Mouse (Mus musculus) forebrain, embryonic 16.5 days (tissue): ENCODE results near the gene Bst1. TPM values are rescaled to one million over a fixed set of nuclear protein-coding genes. Genes with fewer than 3 reads are reported as not detected.

ENCODE experiments used
- ATAC-seq: fragments of 200-750 bp; cut with Nextera tagmentation; 2 replicates; pipeline ENCODE4 v1.8.0; 2017; ENCODE audit warnings: mild to moderate bottlenecking, moderate library complexity
- H3K27ac ChIP-seq: fragments of 300-500 bp; sonication (generic); 2 replicates; pipeline ENCODE4 v1.5.1; 2014; ENCODE audit warnings: low read length, control low read depth
- H3K27me3 ChIP-seq: fragments of 300-500 bp; sonication (generic); replicated peaks from 2 replicates; pipeline ENCODE4 v1.6.1; 2014; ENCODE audit warnings: low read length; ENCODE audit not compliant: control insufficient read depth, insufficient read depth
- H3K36me3 ChIP-seq: fragments of 300-500 bp; sonication (generic); 2 replicates; pipeline ENCODE4 v1.6.1; 2014; ENCODE audit not compliant: control insufficient read depth, insufficient read depth
- H3K4me1 ChIP-seq: fragments of 300-500 bp; sonication (generic); replicated peaks from 2 replicates; pipeline ENCODE4 v1.6.1; 2014; ENCODE audit warnings: low read length; ENCODE audit not compliant: control insufficient read depth, insufficient read depth
- H3K4me2 ChIP-seq: fragments of 300-500 bp; sonication (generic); 2 replicates; pipeline ENCODE4 v1.6.1; 2014; ENCODE audit warnings: mild to moderate bottlenecking, low read length, control low read depth
- H3K4me3 ChIP-seq: fragments of 300-500 bp; sonication (generic); replicated peaks from 2 replicates; pipeline ENCODE4 v1.5.1; 2014; ENCODE audit warnings: mild to moderate bottlenecking, low read length, control low read depth
- H3K9ac ChIP-seq: fragments of 300-500 bp; sonication (generic); replicated peaks from 2 replicates; pipeline ENCODE4 v1.6.1; 2014; ENCODE audit warnings: low read depth, low read length, control low read depth
- H3K9me3 ChIP-seq: fragments of 300-500 bp; sonication (generic); 2 replicates; pipeline ENCODE4 v1.6.1; 2016; ENCODE audit warnings: low read length; ENCODE audit not compliant: control insufficient read depth
- WGBS: fragments of 180-500 bp; shearing (Covaris S2); extraction: QIAGEN DNeasy Blood & Tissue Kit; methylation state at CpG from one replicate; pipeline ENCODE4 v1.1.7; 2014; 5-methylcytosine and 5-hydroxymethylcytosine counted together
- polyA plus RNA-seq: library from polyadenylated mRNA; unstranded; fragments of >200 nt; fragmentation: Nextera tagmentation; extraction: Ambion mirVana; gene quantifications from 2 replicates; pipeline ENCODE4 v1.2.1, GENCODE M21; 2015

The Bst1 gene
- polyA plus RNA-seq, result not detected in 2 replicates

- Histone ChIP-seq H3K4me2 (no peak within 1 kb of the TSS), H3K36me3 (no peaks in the 10 kb centered on the region), H3K4me3 (no peak within 1 kb of the TSS), H3K27ac (no peak within 1 kb of the TSS), H3K4me1 (no peaks in the 10 kb centered on the region), H3K9me3 (no peaks in the 10 kb centered on the region), H3K9ac (no peak within 1 kb of the TSS), H3K27me3 (no peaks in the 10 kb centered on the region)
- no peak for ATAC-seq
- WGBS, result 56% methylated on average over 12 of the region's 12 CpGs
Observed at GRCm38 (mm10) chr5:43818695-43819094, at the start of gene Bst1. Bst1 (plus strand) TSS chr5:43818885.

GRCm38 (mm10) chr5:43770618-43771354 is 47.9 kb upstream of the Bst1 start:
- WGBS, result 88% methylated on average over 3 of the region's 3 CpGs
- peaks cover 15% of the 10 kb centered on the region for H3K36me3 ChIP-seq

GRCm38 (mm10) chr5:43771555-43771954 is 47.1 kb upstream of the Bst1 start:
- Histone ChIP-seq H3K9ac (no peak overlapping the region), H3K4me3 (no peak overlapping the region), H3K4me1 (peaks cover 3% of the 10 kb centered on the region), H3K27me3 (no peaks in the 10 kb centered on the region), H3K9me3 (no peaks in the 10 kb centered on the region), H3K4me2 (no peak overlapping the region), H3K27ac (no peak overlapping the region), H3K36me3 (peaks cover 15% of the 10 kb centered on the region)
- ATAC-seq, result no peak
- WGBS, result 91% methylated on average over 3 of the region's 3 CpGs

More at GRCm38 (mm10) chr5:43770618-43771354, 47.9 kb upstream of the Bst1 start:
- H3K4me3 ChIP-seq, result no peak overlapping the region
- no peak overlapping the region for H3K4me2 ChIP-seq
- no peaks in the 10 kb centered on the region for H3K9me3 ChIP-seq
- no peaks in the 10 kb centered on the region for H3K27me3 ChIP-seq
- H3K27ac ChIP-seq, result no peak overlapping the region
- ATAC-seq, result no peak
- H3K4me1 ChIP-seq, result no peaks in the 10 kb centered on the region
- no peak overlapping the region for H3K9ac ChIP-seq

- H3K27ac ChIP-seq, result no peak overlapping the region
- 0 out of 2 replicates have a peak, but pooled peaks have one; percentile 23 for ATAC-seq
- no peak overlapping the region for H3K9ac ChIP-seq
- peaks cover 2% of the 10 kb centered on the region; the same call in 1 of the 2 replicates for H3K36me3 ChIP-seq
- H3K4me2 ChIP-seq, result no peak overlapping the region
- no peaks in the 10 kb centered on the region for H3K9me3 ChIP-seq
- H3K4me3 ChIP-seq, result no peak overlapping the region
- peaks cover 21% of the 10 kb centered on the region for H3K4me1 ChIP-seq
- no peaks in the 10 kb centered on the region for H3K27me3 ChIP-seq
Observed at GRCm38 (mm10) chr5:43776407-43776806, 42.3 kb upstream of the Bst1 start.

GRCm38 (mm10) chr5:43776993-43777392 is 41.7 kb upstream of the Bst1 start:
- 16% methylated on average over 1 of the region's 1 CpGs for WGBS
- Histone ChIP-seq H3K27ac (no peak overlapping the region), H3K36me3 (no peaks in the 10 kb centered on the region; the same call in 1 of the 2 replicates), H3K4me1 (peaks cover 21% of the 10 kb centered on the region), H3K27me3 (no peaks in the 10 kb centered on the region), H3K4me2 (no peak overlapping the region), H3K4me3 (no peak overlapping the region), H3K9ac (no peak overlapping the region), H3K9me3 (no peaks in the 10 kb centered on the region)
- ATAC-seq, result no peak

- WGBS, result 88% methylated on average over 3 of the region's 3 CpGs
- H3K4me2 ChIP-seq, result no peak overlapping the region
- H3K4me3 ChIP-seq, result no peak overlapping the region
- H3K9ac ChIP-seq, result no peak overlapping the region
- no peak for ATAC-seq
- H3K27ac ChIP-seq, result no peak overlapping the region
- no peaks in the 10 kb centered on the region for H3K27me3 ChIP-seq
- peaks cover 25% of the 10 kb centered on the region for H3K4me1 ChIP-seq
- H3K36me3 ChIP-seq, result no peaks in the 10 kb centered on the region; the same call in 1 of the 2 replicates
- no peaks in the 10 kb centered on the region for H3K9me3 ChIP-seq
Observed at GRCm38 (mm10) chr5:43778583-43778982, 40.1 kb upstream of the Bst1 start.

- under 1% methylated on average over 42 of the region's 61 CpGs for WGBS
- H3K36me3 ChIP-seq, result no peaks in the 10 kb centered on the region; the same call in 1 of the 2 replicates
- no peaks in the 10 kb centered on the region for H3K27me3 ChIP-seq
- peak; percentile 74 for ATAC-seq
- peak overlapping the region; percentile 98 for H3K27ac ChIP-seq
- peak overlapping the region; percentile 93 for H3K4me3 ChIP-seq
- H3K4me1 ChIP-seq, result peaks cover 23% of the 10 kb centered on the region
- peak overlapping the region; percentile 93 for H3K9ac ChIP-seq
- no peaks in the 10 kb centered on the region for H3K9me3 ChIP-seq
- H3K4me2 ChIP-seq, result peak overlapping the region; percentile 75
Observed at GRCm38 (mm10) chr5:43781423-43781976, 37.2 kb upstream of the Bst1 start.

GRCm38 (mm10) chr5:43781977-43782930 is 36.4 kb upstream of the Bst1 start:
- WGBS, result 3% methylated on average over 70 of the region's 82 CpGs
- peak overlapping the region; percentile 93 for H3K4me3 ChIP-seq
- peak overlapping the region; percentile 98 for H3K27ac ChIP-seq
- H3K4me2 ChIP-seq, result peak overlapping the region; percentile 74
- no peaks in the 10 kb centered on the region for H3K27me3 ChIP-seq
- H3K36me3 ChIP-seq, result no peaks in the 10 kb centered on the region; the same call in 1 of the 2 replicates
- H3K4me1 ChIP-seq, result peaks cover 18% of the 10 kb centered on the region
- no peaks in the 10 kb centered on the region for H3K9me3 ChIP-seq
- ATAC-seq, result peak; percentile 92
- peak overlapping the region; percentile 93 for H3K9ac ChIP-seq

- H3K36me3 ChIP-seq, result no peaks in the 10 kb centered on the region
- no peak overlapping the region for H3K27ac ChIP-seq
- WGBS, result 89% methylated on average over 2 of the region's 2 CpGs
- H3K4me1 ChIP-seq, result peaks cover 18% of the 10 kb centered on the region
- H3K27me3 ChIP-seq, result no peaks in the 10 kb centered on the region
- H3K4me2 ChIP-seq, result no peak overlapping the region
- no peak overlapping the region for H3K4me3 ChIP-seq
- ATAC-seq, result no peak
- H3K9me3 ChIP-seq, result no peaks in the 10 kb centered on the region
- H3K9ac ChIP-seq, result no peak overlapping the region
Observed at GRCm38 (mm10) chr5:43783996-43784395, 34.7 kb upstream of the Bst1 start.
